Mouse (Mus musculus): ENCODE measurements at regions not wholly inside any gene's neighbourhood (a gene's known extent, or its start where the extent isn't known, plus 50 kb on each side); places are given as distances from the start of the nearest gene placed in this dataset.
"Not testable (repeated sequence)": the region's sequence is repeated elsewhere in the genome, so short reads cannot be mapped to it uniquely, and the experiment has no call there.

- no peak for DNase-seq (ENCODE audit: extremely low spot score in 1 of 2, low spot score in 1 of 2)
Observed at GRCm38 (mm10) chr3:40286959-40287710, 244.0 kb upstream of the Intu start.

- no peak for DNase-seq (ENCODE audit: extremely low spot score in 1 of 2, low spot score in 1 of 2)
Observed at GRCm38 (mm10) chr3:40297120-40297519, 234.0 kb upstream of the Intu start.

- no peak for DNase-seq (ENCODE audit: extremely low spot score in 1 of 2, low spot score in 1 of 2)
Observed at GRCm38 (mm10) chr3:40320319-40320718, 210.8 kb upstream of the Intu start.

- no peak for DNase-seq (ENCODE audit: extremely low spot score in 1 of 2, low spot score in 1 of 2)
Observed at GRCm38 (mm10) chr3:40325872-40326803, 204.9 kb upstream of the Intu start.

GRCm38 (mm10) chr3:40339492-40340030 is 191.5 kb upstream of the Intu start:
- no peak for DNase-seq (ENCODE audit: extremely low spot score in 1 of 2, low spot score in 1 of 2)

- DNase-seq (ENCODE audit: extremely low spot score in 1 of 2, low spot score in 1 of 2): no peak
Observed at GRCm38 (mm10) chr3:40355103-40355502, 176.0 kb upstream of the Intu start.

- DNase-seq (ENCODE audit: extremely low spot score in 1 of 2, low spot score in 1 of 2): no peak
Observed at GRCm38 (mm10) chr3:40368421-40368820, 162.7 kb upstream of the Intu start.

- no peak for DNase-seq (ENCODE audit: extremely low spot score in 1 of 2, low spot score in 1 of 2)
Observed at GRCm38 (mm10) chr3:40371411-40371810, 159.7 kb upstream of the Intu start.

- DNase-seq (ENCODE audit: extremely low spot score in 1 of 2, low spot score in 1 of 2): not testable (repeated sequence)
Observed at GRCm38 (mm10) chr3:40376220-40376619, 154.9 kb upstream of the Intu start.

GRCm38 (mm10) chr3:40377416-40377815 is 153.7 kb upstream of the Intu start:
- DNase-seq (ENCODE audit: extremely low spot score in 1 of 2, low spot score in 1 of 2): no peak

GRCm38 (mm10) chr3:40379063-40379462 is 152.0 kb upstream of the Intu start:
- no peak for DNase-seq (ENCODE audit: extremely low spot score in 1 of 2, low spot score in 1 of 2)

GRCm38 (mm10) chr3:40391631-40392030 is 139.5 kb upstream of the Intu start:
- DNase-seq (ENCODE audit: extremely low spot score in 1 of 2, low spot score in 1 of 2): peak; percentile 10 to 14

- no peak for DNase-seq (ENCODE audit: extremely low spot score in 1 of 2, low spot score in 1 of 2)
Observed at GRCm38 (mm10) chr3:40398184-40398583, 132.9 kb upstream of the Intu start.

- DNase-seq (ENCODE audit: extremely low spot score in 1 of 2, low spot score in 1 of 2): no peak
Observed at GRCm38 (mm10) chr3:40403402-40403801, 127.7 kb upstream of the Intu start.

- DNase-seq (ENCODE audit: extremely low spot score in 1 of 2, low spot score in 1 of 2): no peak
Observed at GRCm38 (mm10) chr3:40405095-40405948, 125.8 kb upstream of the Intu start.

- DNase-seq (ENCODE audit: extremely low spot score in 1 of 2, low spot score in 1 of 2): no peak
Observed at GRCm38 (mm10) chr3:40405949-40406236, 125.2 kb upstream of the Intu start.

- DNase-seq (ENCODE audit: extremely low spot score in 1 of 2, low spot score in 1 of 2): no peak
Observed at GRCm38 (mm10) chr3:40408921-40409488, 122.1 kb upstream of the Intu start.

GRCm38 (mm10) chr3:40410749-40411310 is 120.3 kb upstream of the Intu start:
- no peak for DNase-seq (ENCODE audit: extremely low spot score in 1 of 2, low spot score in 1 of 2)

- not testable (repeated sequence) for DNase-seq (ENCODE audit: extremely low spot score in 1 of 2, low spot score in 1 of 2)
Observed at GRCm38 (mm10) chr3:40425183-40425844, 105.8 kb upstream of the Intu start.
